Mouse (Mus musculus) ES-E14 (cell line): ENCODE data around the gene Ehhadh. TPM values are rescaled to one million over a fixed set of nuclear protein-coding genes. Genes with fewer than 3 reads are reported as not detected.

Source experiments
- DNase-seq: peaks from one replicate; pipeline ENCODE4 v3.0.0-alpha.2; 2013; ENCODE audit warnings: low read depth, low spot score
- H3K27ac ChIP-seq: 2 replicates; pipeline ENCODE4 v1.5.1; 2012; ENCODE audit warnings: low read depth, mild to moderate bottlenecking, low read length, moderate library complexity, mixed read lengths; ENCODE audit not compliant: poor library complexity, insufficient read depth, severe bottlenecking
- H3K36me3 ChIP-seq: 2 replicates; pipeline ENCODE4 v1.6.1; 2012; ENCODE audit warnings: mild to moderate bottlenecking, low read length, moderate library complexity, mixed read lengths; ENCODE audit not compliant: control insufficient read depth, poor library complexity, insufficient read depth, severe bottlenecking
- H3K4me1 ChIP-seq, 2 experiments: fragments of 150-350 bp in 1 of 2; sonication (generic) in 1 of 2; 2 replicates each; pipeline ENCODE4 v1.6.1; 2012; ENCODE audit warnings: low read length in 2 of 2, mild to moderate bottlenecking in 1 of 2, mixed read lengths in 1 of 2; ENCODE audit not compliant: control insufficient read depth in 2 of 2, insufficient read depth in 2 of 2, poor library complexity in 1 of 2
- H3K4me3 ChIP-seq, 2 experiments: fragments of 150-350 bp in 1 of 2; sonication (generic) in 1 of 2; 2 replicates each; pipeline ENCODE4 v1.5.1; 2012; ENCODE audit warnings: low read length in 2 of 2, low read depth in 1 of 2, mild to moderate bottlenecking in 1 of 2, mixed read lengths in 1 of 2; ENCODE audit not compliant: insufficient read depth in 1 of 2, poor library complexity in 1 of 2, severe bottlenecking in 1 of 2
- H3K9ac ChIP-seq: 2 replicates; pipeline ENCODE4 v1.6.1; 2012; ENCODE audit warnings: low read depth, mild to moderate bottlenecking, low read length, mixed read lengths; ENCODE audit not compliant: poor library complexity, insufficient read depth, severe bottlenecking
- H3K9me3 ChIP-seq: fragments of 150-350 bp; sonication (generic); 2 replicates; pipeline ENCODE4 v1.6.1; 2012; ENCODE audit warnings: low read depth, mild to moderate bottlenecking, low read length; ENCODE audit not compliant: control insufficient read depth, insufficient read depth
- CHD2 ChIP-seq: IDR thresholded peaks from 2 replicates; pipeline ENCODE4 v1.6.1; 2014; ENCODE audit warnings: mild to moderate bottlenecking, low read depth, low read length, inconsistent platforms
- HCFC1 ChIP-seq: IDR thresholded peaks from 2 replicates; pipeline ENCODE4 v1.6.1; 2012; ENCODE audit warnings: low read length, inconsistent platforms, borderline replicate concordance; ENCODE audit not compliant: insufficient read depth
- MAFK ChIP-seq: IDR thresholded peaks from 2 replicates; pipeline ENCODE4 v1.6.1; 2014; ENCODE audit warnings: mild to moderate bottlenecking, low read depth, low read length, inconsistent platforms; ENCODE audit not compliant: insufficient read depth
- ZC3H11A ChIP-seq: IDR thresholded peaks from 2 replicates; pipeline ENCODE4 v1.6.1; 2012; ENCODE audit warnings: low read depth, mild to moderate bottlenecking, inconsistent platforms, low read length, borderline replicate concordance
- ZNF384 ChIP-seq: IDR thresholded peaks from 2 replicates; pipeline ENCODE4 v1.6.1; 2012; ENCODE audit warnings: low read depth, low read length, inconsistent platforms
- in situ Hi-C, 2 experiments: fragments of 600-800 bp; cut with MboI; formaldehyde crosslinking; loops; one replicate each; pipeline ENCODE4 v1.15.1; 2025; ENCODE audit warnings: low sequenced_read_pairs in 2 of 2, inconsistent platforms in 1 of 2; ENCODE audit not compliant: unreplicated experiment in 2 of 2
- total RNA-seq: library from RNA; depleted of rRNA; stranded (reverse); fragments of 300-350 nt; gene quantifications from 2 replicates; pipeline ENCODE4 v1.2.3, GENCODE M21; 2012

Gene Ehhadh
- total RNA-seq, 1 experiment = 1.5 TPM

- DNase-seq = no peak
- H3K4me1 ChIP-seq = peaks cover 2 to 3% of the 10 kb centered on the region in 2 experiments; a peak in 1 of 4 replicates
- no peak for TF ChIP-seq HCFC1
- TF ChIP-seq MAFK = no peak
- no peak for TF ChIP-seq ZNF384
- TF ChIP-seq ZC3H11A = no peak
- TF ChIP-seq CHD2 = no peak
- no peak overlapping the region for H3K9ac ChIP-seq
- H3K36me3 ChIP-seq = no peaks in the 10 kb centered on the region
- no peak overlapping the region for H3K27ac ChIP-seq
- H3K9me3 ChIP-seq = no peaks in the 10 kb centered on the region
- in situ Hi-C loops = no loop called here
- H3K4me3 ChIP-seq = no peak overlapping the region
Measured at GRCm38 (mm10) chr16:21791779-21792178, 4.2 kb upstream of the Ehhadh start.

- Histone ChIP-seq H3K9ac (no peak overlapping the region), H3K4me1 (peaks cover 2 to 3% of the 10 kb centered on the region in 2 experiments; a peak in 1 of 4 replicates), H3K36me3 (no peaks in the 10 kb centered on the region), H3K9me3 (no peaks in the 10 kb centered on the region), H3K27ac (no peak overlapping the region), H3K4me3 (no peak overlapping the region)
- in situ Hi-C loops = no loop called here
- TF ChIP-seq CHD2 (no peak), ZC3H11A (no peak), HCFC1 (no peak), MAFK (no peak), ZNF384 (no peak)
- no peak for DNase-seq
Measured at GRCm38 (mm10) chr16:21790469-21790868, 2.9 kb upstream of the Ehhadh start.

GRCm38 (mm10) chr16:21789180-21789579 lies 1.6 kb upstream of the Ehhadh start:
- H3K4me3 ChIP-seq = no peak overlapping the region
- no peak for DNase-seq
- no peaks in the 10 kb centered on the region for H3K9me3 ChIP-seq
- TF ChIP-seq ZNF384 = no peak
- no peak for TF ChIP-seq ZC3H11A
- no peak for TF ChIP-seq CHD2
- no peak for TF ChIP-seq HCFC1
- TF ChIP-seq MAFK = no peak
- in situ Hi-C loops = no loop called here
- H3K36me3 ChIP-seq = no peaks in the 10 kb centered on the region
- no peak overlapping the region for H3K27ac ChIP-seq
- H3K4me1 ChIP-seq = peaks cover 0 to 3% of the 10 kb centered on the region in 2 experiments; a peak in 1 of 4 replicates
- H3K9ac ChIP-seq = no peak overlapping the region

- no peak for DNase-seq
- TF ChIP-seq HCFC1 (no peak), MAFK (no peak)
- Histone ChIP-seq H3K9ac (no peak overlapping the region), H3K36me3 (no peaks in the 10 kb centered on the region), H3K4me3 (no peak overlapping the region), H3K4me1 (peaks cover 0 to 3% of the 10 kb centered on the region in 2 experiments; a peak in 1 of 4 replicates), H3K9me3 (no peaks in the 10 kb centered on the region), H3K27ac (no peak overlapping the region)
- in situ Hi-C loops = no loop called here
Measured at GRCm38 (mm10) chr16:21788581-21788980, 974 bp upstream of the Ehhadh start.

- Histone ChIP-seq H3K36me3 (no peaks in the 10 kb centered on the region), H3K9ac (no peak overlapping the region), H3K4me3 (no peak overlapping the region), H3K4me1 (peaks cover 0 to 3% of the 10 kb centered on the region in 2 experiments; a peak in 1 of 4 replicates), H3K27ac (no peak overlapping the region), H3K9me3 (no peaks in the 10 kb centered on the region)
- no peak for DNase-seq
- TF ChIP-seq HCFC1 = no peak
- no peak for TF ChIP-seq ZC3H11A
- TF ChIP-seq ZNF384 = no peak
- TF ChIP-seq CHD2 = no peak
- TF ChIP-seq MAFK = no peak
- in situ Hi-C loops = no loop called here
Measured at GRCm38 (mm10) chr16:21786317-21786716, 1.3 kb downstream of the Ehhadh start.
